Mouse (Mus musculus) lung, adult 2 months (tissue): Measurements from ENCODE around the gene Nr1h2. TPM values are rescaled to one million over a fixed set of nuclear protein-coding genes. Genes with fewer than 3 reads are reported as not detected.

Experiments
- DNase-seq: peaks from one replicate; pipeline ENCODE4 v3.0.0; 2022
- H3K4me1 ChIP-seq: fragments of 200-500 bp; 2 replicates; pipeline ENCODE4 v1.6.1; 2011; ENCODE audit warnings: low read length; ENCODE audit not compliant: control insufficient read depth, insufficient read depth
- H3K4me3 ChIP-seq: fragments of 200-500 bp; replicated peaks from 2 replicates; pipeline ENCODE3; 2011; ENCODE audit warnings: low read depth, mild to moderate bottlenecking, control low read depth, low read length; ENCODE audit errors: extremely low read depth
- CTCF ChIP-seq: fragments of 200-500 bp; IDR thresholded peaks from 2 replicates; pipeline ENCODE4 v1.5.1; 2011; ENCODE audit warnings: mild to moderate bottlenecking, low read length, control low read depth; ENCODE audit not compliant: insufficient read depth
- POLR2A ChIP-seq: fragments of 200-500 bp; IDR thresholded peaks from 2 replicates; pipeline ENCODE4 v1.6.1; 2011; ENCODE audit warnings: low read depth, mild to moderate bottlenecking, control low read depth, low read length, borderline replicate concordance; ENCODE audit errors: extremely low read depth
- WGBS: fragments of 180-500 bp; shearing (Covaris S2); methylation state at CpG from one replicate; pipeline ENCODE4 v1.1.7; 2018; 5-methylcytosine and 5-hydroxymethylcytosine counted together
- polyA plus RNA-seq: library from polyadenylated mRNA; depleted of rRNA; stranded (reverse); fragments of >200 nt; gene quantifications from 2 replicates; pipeline ENCODE4 v1.2.3, GENCODE M21; 2012

The Nr1h2 gene
- polyA plus RNA-seq, 1 experiment: 194 TPM

GRCm38 (mm10) chr7:44595131-44595561 is 41.4 kb upstream of the Nr1h2 start:
- Histone ChIP-seq H3K4me3 (no peak overlapping the region), H3K4me1 (no peaks in the 10 kb centered on the region)
- no peak for DNase-seq
- WGBS: 93% methylated on average over 20 of the region's 20 CpGs
- TF ChIP-seq POLR2A: no peak
- no peak for TF ChIP-seq CTCF

- WGBS: 56% methylated on average over 6 of the region's 6 CpGs
- 0 out of 2 replicates have a peak, but pooled peaks cover 2% of the 10 kb centered on the region for H3K4me1 ChIP-seq
- TF ChIP-seq CTCF: no peak
- no peak for TF ChIP-seq POLR2A
- no peak for DNase-seq
- H3K4me3 ChIP-seq: no peak overlapping the region
These were observed 40.5 kb upstream of the Nr1h2 start for GRCm38 (mm10) chr7:44594291-44594690.

DNA sequence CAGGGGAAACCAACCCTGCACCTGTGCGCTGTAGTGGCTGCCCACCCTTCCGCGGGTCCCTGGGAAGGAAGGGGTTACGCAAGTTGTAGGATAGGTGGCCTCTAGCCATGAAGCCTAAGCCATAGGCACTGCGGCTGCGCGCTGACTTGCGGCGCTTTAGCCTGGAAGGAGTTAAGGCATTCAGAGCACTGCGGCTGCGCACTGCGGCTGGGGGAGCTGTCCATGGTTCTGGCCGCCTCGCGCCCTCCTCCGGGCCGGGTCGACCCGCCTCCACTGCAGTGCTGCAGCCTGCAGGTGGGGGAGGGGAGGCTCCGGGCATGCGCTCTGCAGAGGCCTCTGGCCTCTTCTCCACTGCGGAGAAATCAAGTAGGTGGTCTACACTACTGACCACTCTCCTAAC is 40.0 kb upstream of the Nr1h2 start:
- no peak for TF ChIP-seq CTCF
- no peak for TF ChIP-seq POLR2A
- DNase-seq: peak; percentile 79
- Histone ChIP-seq H3K4me3 (peak overlapping the region; percentile 25), H3K4me1 (0 out of 2 replicates have a peak, but pooled peaks cover 3% of the 10 kb centered on the region)
- 1% methylated on average over 22 of the region's 22 CpGs for WGBS

DNA sequence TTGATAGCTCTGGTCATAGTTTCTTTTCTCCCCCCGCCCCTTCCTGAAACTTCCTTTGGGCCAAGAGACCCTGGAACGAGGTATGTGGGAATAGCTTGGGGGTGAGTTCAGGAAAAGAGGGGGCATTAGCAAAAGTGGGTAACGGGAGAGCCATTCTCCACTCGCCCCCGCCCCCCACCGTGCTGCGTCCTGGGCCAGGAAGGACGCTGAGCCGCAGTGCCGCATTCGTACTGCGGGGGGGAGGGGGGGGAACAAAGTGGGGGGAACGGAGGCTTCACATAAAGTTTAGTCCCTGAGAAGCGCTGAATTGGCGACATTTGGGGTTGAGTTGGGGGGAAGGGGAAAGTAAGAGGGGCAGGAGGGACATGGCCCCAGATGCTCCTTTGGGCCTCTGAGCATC is 39.3 kb upstream of the Nr1h2 start:
- 5% methylated on average over 13 of the region's 15 CpGs for WGBS
- peak overlapping the region; percentile 17 for H3K4me3 ChIP-seq
- TF ChIP-seq CTCF (no peak), POLR2A (no peak)
- no peak for DNase-seq
- H3K4me1 ChIP-seq: 0 out of 2 replicates have a peak, but pooled peaks cover 3% of the 10 kb centered on the region

GRCm38 (mm10) chr7:44591348-44592116 is 37.8 kb upstream of the Nr1h2 start:
- H3K4me1 ChIP-seq: peaks cover 7% of the 10 kb centered on the region
- under 1% methylated on average over 60 of the region's 60 CpGs for WGBS
- no peak for TF ChIP-seq POLR2A
- no peak for TF ChIP-seq CTCF
- peak overlapping the region; percentile 64 for H3K4me3 ChIP-seq
- no peak for DNase-seq

DNA sequence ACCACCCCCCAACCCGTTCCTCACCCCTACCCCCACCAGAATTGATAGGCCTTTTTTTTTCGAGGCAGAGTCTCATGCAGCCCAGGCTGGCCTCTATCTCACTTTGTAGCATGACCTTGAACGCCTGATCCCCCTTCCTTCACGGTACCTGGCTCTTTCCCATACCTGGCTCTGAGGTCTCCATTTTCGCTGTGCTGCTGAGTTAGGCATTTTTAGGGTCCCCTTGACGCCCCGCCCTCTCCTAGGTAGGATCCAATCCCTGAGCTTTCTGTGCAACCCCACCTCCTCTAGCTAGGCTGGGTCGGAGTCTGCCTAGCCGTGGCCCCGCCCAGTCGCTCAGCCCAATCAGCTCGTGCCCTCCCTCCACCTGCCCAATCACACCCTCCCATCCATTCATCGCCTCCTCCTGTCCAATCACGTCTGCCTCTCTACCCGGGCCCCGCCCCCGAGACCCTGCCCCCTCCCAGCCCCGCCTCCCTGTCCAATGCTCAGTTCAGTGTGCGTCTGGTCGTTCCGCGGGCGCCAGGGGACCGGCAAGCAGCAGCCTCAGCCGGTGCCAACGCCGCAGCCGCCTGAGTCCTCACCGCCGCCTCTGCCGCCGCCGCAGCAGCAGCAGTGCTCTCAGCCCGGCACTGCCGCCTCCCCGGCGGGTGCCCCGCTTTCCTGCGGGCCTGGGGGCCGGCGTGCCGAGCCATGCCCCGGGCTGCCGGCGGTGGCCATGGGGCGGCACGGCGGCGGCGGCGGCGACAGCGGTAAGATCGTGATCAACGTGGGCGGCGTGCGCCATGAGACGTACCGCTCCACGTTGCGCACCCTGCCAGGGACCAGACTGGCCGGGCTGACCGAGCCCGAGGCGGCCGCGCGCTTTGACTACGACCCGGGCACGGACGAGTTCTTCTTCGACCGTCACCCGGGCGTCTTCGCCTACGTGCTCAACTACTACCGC is 36.9 kb upstream of the Nr1h2 start, which contains the start of gene Kcnc3:
Gene Kcnc3, plus strand, starts transcription at position 263 of the 946 bp plus-strand sequence.
- peak; percentile 80 for DNase-seq
- Histone ChIP-seq H3K4me3 (peak within 1 kb of the TSS; percentile 64), H3K4me1 (peaks cover 7% of the 10 kb centered on the region)
- TF ChIP-seq POLR2A (peak; percentile 31; the same call in 1 of the 2 replicates), CTCF (no peak)
- WGBS: under 1% methylated on average over 80 of the region's 80 CpGs

GRCm38 (mm10) chr7:44589946-44590345 is 36.2 kb upstream of the Nr1h2 start:
- 10% methylated on average over 13 of the region's 13 CpGs for WGBS
- TF ChIP-seq POLR2A (no peak), CTCF (no peak)
- DNase-seq: no peak
- Histone ChIP-seq H3K4me3 (no peak overlapping the region), H3K4me1 (peaks cover 7% of the 10 kb centered on the region)

- WGBS: 0% methylated on average over 31 of the region's 33 CpGs
- peaks cover 7% of the 10 kb centered on the region for H3K4me1 ChIP-seq
- no peak for TF ChIP-seq CTCF
- TF ChIP-seq POLR2A: peak; percentile 43; the same call in 1 of the 2 replicates
- peak overlapping the region; percentile 61 for H3K4me3 ChIP-seq
- DNase-seq: peak; percentile 75
These were observed 35.4 kb upstream of the Nr1h2 start for GRCm38 (mm10) chr7:44589149-44589548.

- WGBS: 19% methylated on average over 12 of the region's 12 CpGs
- no peak for DNase-seq
- Histone ChIP-seq H3K4me3 (peak overlapping the region; percentile 21), H3K4me1 (peaks cover 7% of the 10 kb centered on the region)
- TF ChIP-seq POLR2A (peak; percentile 15; the same call in 1 of the 2 replicates), CTCF (no peak)
These were observed 34.6 kb upstream of the Nr1h2 start for GRCm38 (mm10) chr7:44588338-44588737.

GRCm38 (mm10) chr7:44587676-44588075 is 33.9 kb upstream of the Nr1h2 start:
- 40% methylated on average over 6 of the region's 6 CpGs for WGBS
- no peak for DNase-seq
- H3K4me3 ChIP-seq: no peak overlapping the region
- H3K4me1 ChIP-seq: peaks cover 10% of the 10 kb centered on the region
- TF ChIP-seq CTCF (no peak), POLR2A (no peak)
